ENCODE assay signal across 9 mouse cellular contexts in genomic region chr13:116310463-116310765, GRCm38 (mm10). TPM values are rescaled to one million over a fixed set of nuclear protein-coding genes. Genes with fewer than 3 reads are reported as not detected.
DNase-seq lines count a peak whose midpoint lies in the region; ATAC-seq lines count a peak whose summit lies in the region.
"Had no signal": no experiment of that assay in that cellular context is flagged by ENCODE, and none has a peak within 500 bp of the region (broad histone marks: within the 10 kb centered on the region; RNA-seq: fewer than 3 reads in every experiment).

No protein-coding gene starts in this region.

- H3K9me3 ChIP-seq in heart, embryonic 15.5 days (replicated peaks): no peaks in the 10 kb centered on the region
- no peaks in the 10 kb centered on the region for H3K9me3 ChIP-seq in embryonic facial prominence, embryonic 11.5 days (replicated peaks; ENCODE audit: control insufficient read depth, low read length)
- H3K9me3 ChIP-seq in hindbrain, embryonic 14.5 days (ENCODE audit: control insufficient read depth, low read length): peaks cover 5% of the 10 kb centered on the region; the same call in 1 of the 2 replicates
- H3K9me3 ChIP-seq in midbrain, embryonic 16.5 days (replicated peaks; ENCODE audit: control insufficient read depth, low read length, poor library complexity, severe bottlenecking): no peaks in the 10 kb centered on the region; the same call in 1 of the 2 replicates

- no peak for ATAC-seq in heart, embryonic 15.5 days (replicated peaks; ENCODE audit: insufficient number of reproducible peaks, insufficient read depth, low FRiP score, low read depth)
- no peak for ATAC-seq in embryonic facial prominence, embryonic 11.5 days (replicated peaks; ENCODE audit: insufficient number of reproducible peaks, low FRiP score, low TSS enrichment, low read depth)
- no peak for ATAC-seq in hindbrain, embryonic 14.5 days (ENCODE audit: low FRiP score)
- ATAC-seq in midbrain, embryonic 16.5 days: no peak

- no peaks in the 10 kb centered on the region for H3K36me3 ChIP-seq in heart, embryonic 15.5 days
- H3K36me3 ChIP-seq in embryonic facial prominence, embryonic 11.5 days (replicated peaks; ENCODE audit: control insufficient read depth, insufficient read depth, low read depth, low read length): no peaks in the 10 kb centered on the region
- no peaks in the 10 kb centered on the region for H3K36me3 ChIP-seq in hindbrain, embryonic 14.5 days (replicated peaks; ENCODE audit: control insufficient read depth, insufficient read depth)
- H3K36me3 ChIP-seq in midbrain, embryonic 16.5 days (ENCODE audit: control insufficient read depth, insufficient read depth, low read length): no peaks in the 10 kb centered on the region

- H3K27me3 ChIP-seq in heart, embryonic 15.5 days: peaks cover 90% of the 10 kb centered on the region
- peaks cover 26% of the 10 kb centered on the region for H3K27me3 ChIP-seq in embryonic facial prominence, embryonic 11.5 days (ENCODE audit: control insufficient read depth, insufficient read depth, low read length)
- H3K27me3 ChIP-seq in hindbrain, embryonic 14.5 days (ENCODE audit: control insufficient read depth, insufficient read depth, low read length): peaks cover 97% of the 10 kb centered on the region
- peaks cover 39% of the 10 kb centered on the region for H3K27me3 ChIP-seq in midbrain, embryonic 16.5 days (ENCODE audit: control insufficient read depth, insufficient read depth, low read depth, low read length)

- H3K4me2 ChIP-seq in heart, embryonic 15.5 days: peak overlapping the region; percentile 90
- H3K4me2 ChIP-seq in embryonic facial prominence, embryonic 11.5 days (ENCODE audit: low read depth, low read length): peak overlapping the region; percentile 96
- peak overlapping the region; percentile 76; the same call in 1 of the 2 replicates for H3K4me2 ChIP-seq in hindbrain, embryonic 14.5 days (replicated peaks)
- H3K4me2 ChIP-seq in midbrain, embryonic 16.5 days (ENCODE audit: low read length): no peak overlapping the region

- peaks cover 12% of the 10 kb centered on the region for H3K4me1 ChIP-seq in heart, embryonic 15.5 days (replicated peaks)
- H3K4me1 ChIP-seq in embryonic facial prominence, embryonic 11.5 days (ENCODE audit: control insufficient read depth, insufficient read depth, low read length): no peaks in the 10 kb centered on the region; the same call in 1 of the 2 replicates
- H3K4me1 ChIP-seq in hindbrain, embryonic 14.5 days (replicated peaks; ENCODE audit: control insufficient read depth, insufficient read depth, low read length): 0 out of 2 replicates have a peak, but pooled peaks cover 6% of the 10 kb centered on the region
- H3K4me1 ChIP-seq in midbrain, embryonic 16.5 days (ENCODE audit: control insufficient read depth, insufficient read depth, low read length): peaks cover 8% of the 10 kb centered on the region

- H3K9ac ChIP-seq in heart, embryonic 15.5 days: no peak overlapping the region
- H3K9ac ChIP-seq in embryonic facial prominence, embryonic 11.5 days (replicated peaks; ENCODE audit: low read length): peak overlapping the region; percentile 62; the same call in 1 of the 2 replicates
- no peak overlapping the region for H3K9ac ChIP-seq in hindbrain, embryonic 14.5 days
- no peak overlapping the region for H3K9ac ChIP-seq in midbrain, embryonic 16.5 days (ENCODE audit: low read depth, low read length)

- intact Hi-C loops in heart, postnatal 14 days (cut with DNase I): loop anchor here (5.0 kb wide), 1 partner anchor 402 kb away; no protein-coding TSS in a partner anchor

- H3K4me3 ChIP-seq in heart, embryonic 15.5 days: peak overlapping the region; percentile 58
- peak overlapping the region; percentile 59 for H3K4me3 ChIP-seq in embryonic facial prominence, embryonic 11.5 days (ENCODE audit: low read depth, low read length)
- H3K4me3 ChIP-seq in hindbrain, embryonic 14.5 days (replicated peaks; ENCODE audit: low read length): peak overlapping the region; percentile 44; the same call in 1 of the 2 replicates
- peak overlapping the region; percentile 49 for H3K4me3 ChIP-seq in midbrain, embryonic 16.5 days (ENCODE audit: low read depth, low read length)

- no peak for DNase-seq in heart, postnatal 14 days
- DNase-seq in embryonic facial prominence, embryonic 11.5 days (ENCODE audit: low spot score): no peak
- DNase-seq in hindbrain, embryonic 14.5 days (ENCODE audit: low spot score): no peak
- no peak for DNase-seq in cerebellum, postnatal 36 days
- no peak for DNase-seq in ovary, postnatal 36 days (ENCODE audit: low spot score)
- no peak for DNase-seq in c-Kit-positive CD71-positive TER-119-positive erythroid progenitor cells, embryonic 14.5 days (ENCODE audit: low spot score)
- DNase-seq: cerebellum, adult 8-10 months had no signal

- 4% methylated on average over 9 of the region's 9 CpGs for WGBS in heart, embryonic 15.5 days
- WGBS in embryonic facial prominence, embryonic 11.5 days: under 1% methylated on average over 9 of the region's 9 CpGs
- WGBS in hindbrain, embryonic 14.5 days: under 1% methylated on average over 9 of the region's 9 CpGs
- WGBS in midbrain, embryonic 16.5 days: 2% methylated on average over 9 of the region's 9 CpGs

- no peak overlapping the region for H3K27ac ChIP-seq in heart, embryonic 15.5 days
- no peak overlapping the region for H3K27ac ChIP-seq in embryonic facial prominence, embryonic 11.5 days (replicated peaks; ENCODE audit: low read depth, low read length)
- H3K27ac ChIP-seq in hindbrain, embryonic 14.5 days: no peak overlapping the region
- H3K27ac ChIP-seq in midbrain, embryonic 16.5 days (ENCODE audit: low read length): no peak overlapping the region

RNA-seq across cellular contexts. Expression of gene Isl1, which starts 0.9 kb away (rescaled TPM):
- polyA plus RNA-seq in heart, embryonic 15.5 days (2015; fragmentation: Nextera tagmentation; extraction: Ambion mirVana): 2.1 and 8.5 TPM in 2 replicates
- total RNA-seq in heart, postnatal 14 days (2021): under 1 TPM; 0.22 to 0.38 TPM
- 58.0 and 73.1 TPM in 2 replicates for polyA plus RNA-seq in embryonic facial prominence, embryonic 11.5 days (2014; fragmentation: Nextera tagmentation; extraction: Ambion mirVana)
- polyA plus RNA-seq in hindbrain, embryonic 14.5 days (2014; fragmentation: Nextera tagmentation; extraction: Ambion mirVana): 24.6 and 26.1 TPM in 2 replicates
- 25.5 and 47.6 TPM in 2 replicates for polyA plus RNA-seq in midbrain, embryonic 16.5 days (2015; fragmentation: Nextera tagmentation; extraction: Ambion mirVana)
